Mouse (Mus musculus): ENCODE results near the gene Gm13691. TPM values are rescaled to one million over a fixed set of nuclear protein-coding genes. Genes with fewer than 3 reads are reported as not detected.
A peak's percentile ranks its signal among the peaks of the same experiment; 100 is the strongest.
"Not testable (repeated sequence)": the region's sequence is repeated elsewhere in the genome, so short reads cannot be mapped to it uniquely, and the experiment has no call there.

Gene Gm13691
- total RNA-seq, 2 experiments from 2014 or later, result not detected

DNA sequence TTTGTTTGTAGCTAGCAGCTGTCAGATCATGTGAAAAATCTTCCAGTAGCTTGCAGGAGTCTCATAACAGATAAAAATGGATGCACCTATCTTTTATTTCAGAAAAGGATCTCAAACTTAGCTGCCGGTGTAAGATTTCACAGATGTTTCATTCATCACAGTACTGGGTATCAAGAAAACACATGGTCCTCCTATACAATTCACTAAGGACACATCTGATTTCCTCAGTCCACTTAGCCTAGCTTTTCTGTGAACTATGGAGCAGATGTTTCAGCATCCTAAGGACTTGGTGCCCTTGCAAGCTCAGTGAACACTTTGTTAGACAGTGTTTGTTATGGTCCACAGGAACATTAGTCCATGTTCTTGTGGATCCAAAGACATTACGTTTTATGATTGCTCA is 33.0 kb downstream of the Gm13691 start:
- no peak for ATAC-seq (replicated peaks; ENCODE audit: low FRiP score, poor library complexity, severe bottlenecking)

DNA sequence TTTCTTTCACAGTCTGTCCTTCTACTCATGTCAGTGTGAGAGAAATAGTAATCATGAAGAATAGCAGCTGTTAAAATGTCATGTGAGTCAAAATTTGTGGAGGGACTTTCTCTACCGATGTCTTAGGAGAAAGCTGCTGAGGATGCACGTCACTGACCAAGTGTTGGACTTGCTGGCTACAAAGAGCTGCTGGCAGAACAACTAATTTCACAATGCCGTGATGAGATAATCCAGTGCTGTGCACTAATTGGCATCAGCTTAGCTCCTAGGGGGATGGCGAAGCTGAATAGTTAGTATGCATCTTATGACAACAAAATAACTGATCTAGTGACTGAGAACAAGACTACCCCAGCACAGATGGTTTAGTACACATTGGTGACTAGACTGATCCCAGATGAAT is 34.9 kb downstream of the Gm13691 start:
- ATAC-seq (replicated peaks; ENCODE audit: low FRiP score, poor library complexity, severe bottlenecking), result no peak

DNA sequence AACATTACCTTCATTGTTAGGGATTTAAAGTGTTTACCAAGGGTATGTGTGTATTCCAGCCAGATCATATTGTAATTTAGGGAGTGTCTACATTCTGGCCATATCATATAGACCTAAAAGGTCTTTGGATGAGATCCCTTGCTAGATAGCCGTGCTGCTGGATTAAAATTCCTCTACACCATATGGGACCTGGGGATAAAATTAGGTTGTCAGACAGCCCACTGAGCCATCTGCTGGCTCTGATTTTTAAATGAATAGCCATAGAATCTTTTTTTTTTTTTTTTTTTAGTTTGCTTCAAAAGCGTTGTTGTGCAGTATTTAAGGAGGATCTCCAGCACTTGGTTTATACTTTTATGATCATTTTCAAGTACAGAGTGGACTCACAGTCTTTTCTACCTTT is 42.2 kb downstream of the Gm13691 start:
- ATAC-seq (replicated peaks; ENCODE audit: low FRiP score, poor library complexity, severe bottlenecking), result no peak

DNA sequence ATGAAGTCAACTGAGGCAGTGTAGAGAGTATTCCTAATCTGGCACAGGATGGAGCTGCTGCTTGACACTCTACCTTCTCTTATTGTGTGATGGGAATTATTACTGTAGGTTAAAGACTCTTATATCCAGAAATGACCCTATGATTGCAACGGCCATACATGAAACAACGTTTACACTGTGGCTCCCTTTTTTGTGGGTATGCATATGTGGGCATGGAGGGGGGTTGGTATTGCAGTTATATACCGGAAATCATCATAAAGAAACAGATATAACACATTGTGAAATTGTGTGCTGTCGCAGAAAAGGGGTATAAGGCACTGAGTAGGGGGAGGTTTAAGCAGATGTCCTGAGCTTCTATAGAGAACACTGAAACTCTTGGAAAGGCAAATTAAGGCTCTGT is 45.6 kb downstream of the Gm13691 start:
- no peak for ATAC-seq (replicated peaks; ENCODE audit: low FRiP score, poor library complexity, severe bottlenecking)

DNA sequence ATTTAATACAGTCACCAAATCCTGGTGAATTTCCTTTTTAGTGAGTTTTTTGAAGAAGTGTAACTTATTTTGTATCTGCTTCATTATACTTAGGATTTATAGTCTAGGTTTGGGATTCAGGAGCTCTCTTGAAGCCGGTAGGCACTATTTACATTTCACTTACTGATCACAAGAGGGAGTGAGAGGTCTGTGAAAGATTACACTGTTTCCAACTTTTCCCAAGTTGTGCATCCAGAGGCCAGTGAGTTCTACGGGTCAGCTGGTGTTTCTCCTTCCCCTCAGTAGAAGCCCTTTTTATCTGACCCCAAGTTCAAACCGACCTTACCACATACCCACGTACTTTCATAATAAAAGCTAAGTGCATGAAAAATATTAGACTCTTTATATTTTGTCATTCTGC is 47.0 kb downstream of the Gm13691 start:
- peak; percentile 81 for ATAC-seq (replicated peaks; ENCODE audit: low FRiP score, poor library complexity, severe bottlenecking)

DNA sequence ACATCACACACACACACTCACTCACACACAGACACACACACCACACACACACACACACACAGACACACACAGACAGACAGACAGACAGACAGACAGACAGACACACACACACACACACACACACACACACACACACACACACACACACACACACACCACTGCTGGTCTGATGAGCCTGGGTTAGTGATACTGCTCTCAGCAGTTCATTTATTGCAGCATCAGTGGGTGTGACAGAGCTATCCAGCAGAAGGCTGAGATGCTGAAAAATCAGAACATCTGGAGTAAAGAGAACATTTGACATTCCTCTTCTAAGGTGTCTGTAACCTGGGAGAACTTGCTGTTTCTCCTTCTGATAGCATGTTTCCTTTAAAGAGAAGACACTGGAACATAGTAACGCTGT is 47.6 kb downstream of the Gm13691 start:
- ATAC-seq (replicated peaks; ENCODE audit: low FRiP score, poor library complexity, severe bottlenecking), result not testable (repeated sequence)

DNA sequence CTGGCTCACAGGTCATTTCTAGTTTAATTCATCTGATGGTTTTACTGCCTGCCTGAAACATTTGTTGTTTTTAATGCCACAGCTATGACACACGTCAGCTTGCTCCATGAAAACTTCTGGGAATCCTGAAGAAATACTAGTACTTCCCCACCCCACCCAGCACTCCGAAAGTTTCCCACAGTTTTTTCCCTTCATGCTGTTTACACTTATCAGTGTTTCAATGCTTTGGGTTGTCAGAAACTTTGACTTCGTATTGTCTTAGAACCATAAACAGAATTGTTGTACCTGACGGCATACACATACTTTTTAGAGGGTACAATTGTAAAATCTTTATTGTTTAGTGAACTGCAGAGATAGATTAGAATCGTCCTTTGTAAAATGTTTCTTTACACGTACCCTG is 48.9 kb downstream of the Gm13691 start:
- ATAC-seq (replicated peaks; ENCODE audit: low FRiP score, poor library complexity, severe bottlenecking), result no peak

Other genes starting within 250 kb of the Gm13691 start
- not detected in 2 replicates for gene Fam171b, start 177.9 kb upstream of the Gm13691 start, total RNA-seq (2015; ENCODE audit: low replicate concordance)
- gene Fam171b, start 177.9 kb upstream of the Gm13691 start, total RNA-seq (2017; ENCODE audit: low replicate concordance), result not detected in 2 replicates
- gene Zswim2, start 49.3 kb upstream of the Gm13691 start, total RNA-seq (2015; ENCODE audit: low replicate concordance), result not detected in 2 replicates
- gene Zswim2, start 49.3 kb upstream of the Gm13691 start, total RNA-seq (2017; ENCODE audit: low replicate concordance), result not detected in 2 replicates
- gene Gm13698, start 34.9 kb upstream of the Gm13691 start, total RNA-seq (2015; ENCODE audit: low replicate concordance), result not detected in 2 replicates
- 1.9 TPM in 1 of 2 replicates, not detected in the other for gene Gm13698, start 34.9 kb upstream of the Gm13691 start, total RNA-seq (2017; ENCODE audit: low replicate concordance)
- gene Gm13693, start 29.1 kb upstream of the Gm13691 start, total RNA-seq (2015; ENCODE audit: low replicate concordance), result not detected in 2 replicates
- 1.9 TPM in 1 of 2 replicates, not detected in the other for gene Gm13693, start 29.1 kb upstream of the Gm13691 start, total RNA-seq (2017; ENCODE audit: low replicate concordance)
- gene Gm13695, start 23.2 kb upstream of the Gm13691 start, total RNA-seq (2015; ENCODE audit: low replicate concordance), result not detected in 2 replicates
- gene Gm13695, start 23.2 kb upstream of the Gm13691 start, total RNA-seq (2017; ENCODE audit: low replicate concordance), result 1.9 TPM in 1 of 2 replicates, not detected in the other
- gene Gm13696, start 17.4 kb upstream of the Gm13691 start, total RNA-seq (2015; ENCODE audit: low replicate concordance), result not detected in 2 replicates
- gene Gm13696, start 17.4 kb upstream of the Gm13691 start, total RNA-seq (2017; ENCODE audit: low replicate concordance), result 1.9 TPM in 1 of 2 replicates, not detected in the other
- gene Gm13694, start 11.6 kb upstream of the Gm13691 start, total RNA-seq (2015; ENCODE audit: low replicate concordance), result not detected in 2 replicates
- gene Gm13694, start 11.6 kb upstream of the Gm13691 start, total RNA-seq (2017; ENCODE audit: low replicate concordance), result 1.9 TPM in 1 of 2 replicates, not detected in the other
- gene Gm13697, start 5.8 kb upstream of the Gm13691 start, total RNA-seq (2015; ENCODE audit: low replicate concordance), result not detected in 2 replicates
- gene Gm13697, start 5.8 kb upstream of the Gm13691 start, total RNA-seq (2017; ENCODE audit: low replicate concordance), result 1.9 TPM in 1 of 2 replicates, not detected in the other